ENCODE assay signal across 8 mouse cellular contexts in the genomic region with DNA sequence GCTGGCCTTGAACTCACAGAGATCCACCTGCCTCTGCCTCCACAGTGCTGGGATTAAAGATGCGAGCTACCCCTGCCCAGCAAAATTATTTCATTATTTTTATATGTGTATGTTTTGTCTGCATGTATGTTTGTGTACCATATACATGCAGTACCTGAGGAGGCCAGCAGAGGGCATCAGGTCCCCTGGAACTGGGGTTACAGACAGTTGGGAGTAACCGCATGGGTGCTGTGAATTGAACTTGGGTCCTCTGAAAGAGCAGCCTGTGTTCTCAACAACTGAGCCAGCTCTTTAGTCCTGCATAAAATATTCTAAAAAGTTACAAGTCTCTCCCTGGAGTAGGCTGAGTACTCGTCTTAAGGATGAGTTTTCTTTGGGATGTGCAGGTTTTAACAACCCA. TPM values are rescaled to one million over a fixed set of nuclear protein-coding genes. Genes with fewer than 3 reads are reported as not detected.
DNase-seq lines count a peak whose midpoint lies in the region; ATAC-seq and TF ChIP-seq lines count a peak whose summit lies in the region.
"Had no signal": no experiment of that assay in that cellular context is flagged by ENCODE, and none has a peak within 500 bp of the region (broad histone marks: within the 10 kb centered on the region; RNA-seq: fewer than 3 reads in every experiment).

No protein-coding gene starts in this region.

- no peaks in the 10 kb centered on the region for H3K9me3 ChIP-seq in kidney, postnatal 0 days (replicated peaks; ENCODE audit: low read length)
- no peaks in the 10 kb centered on the region; the same call in 1 of the 2 replicates for H3K9me3 ChIP-seq in kidney, embryonic 16.5 days (ENCODE audit: low read length)
- peaks cover 9% of the 10 kb centered on the region for H3K9me3 ChIP-seq in E14TG2a.4 (ENCODE audit: low read length)

- DNase-seq in kidney, postnatal 0 days (ENCODE audit: low spot score): no peak
- DNase-seq in spleen, adult 2 months (ENCODE audit: low read depth in 1 of 2, low spot score in 2 of 2): no peak
- DNase-seq in right cerebral cortex, postnatal 4 days: no peak
- no peak for DNase-seq in frontal cortex, adult 2 months (ENCODE audit: extremely low spot score in 1 of 2, low spot score in 1 of 2)
- DNase-seq: gastrocnemius, postnatal 14 days had no signal

- H3K27me3 ChIP-seq in kidney, postnatal 0 days (ENCODE audit: insufficient read depth, low read length): no peaks in the 10 kb centered on the region
- H3K27me3 ChIP-seq in kidney, embryonic 16.5 days (ENCODE audit: insufficient read depth, low read length): no peaks in the 10 kb centered on the region
- H3K27me3 ChIP-seq in E14TG2a.4 (ENCODE audit: insufficient read depth, low read length): no peaks in the 10 kb centered on the region
- H3K27me3 ChIP-seq in spleen, adult 2 months (ENCODE audit: control insufficient read depth, insufficient read depth, low read length): no peaks in the 10 kb centered on the region

- H3K4me2 ChIP-seq in kidney, postnatal 0 days (ENCODE audit: low read length): no peak overlapping the region
- no peak overlapping the region for H3K4me2 ChIP-seq in kidney, embryonic 16.5 days (replicated peaks; ENCODE audit: low read depth, low read length)

- no peaks in the 10 kb centered on the region for H3K36me3 ChIP-seq in kidney, postnatal 0 days (ENCODE audit: insufficient read depth, low read length)
- peaks cover 8% of the 10 kb centered on the region for H3K36me3 ChIP-seq in kidney, embryonic 16.5 days (ENCODE audit: insufficient read depth, low read length)
- peaks cover 5% of the 10 kb centered on the region; the same call in 1 of the 2 replicates for H3K36me3 ChIP-seq in E14TG2a.4 (ENCODE audit: insufficient read depth, low read length)
- peaks cover 2% of the 10 kb centered on the region; the same call in 1 of the 2 replicates for H3K36me3 ChIP-seq in spleen, adult 2 months (ENCODE audit: control insufficient read depth, insufficient read depth, low read length)

- ATAC-seq in kidney, postnatal 0 days (replicated peaks; ENCODE audit: low FRiP score, low read depth): no peak
- ATAC-seq in kidney, embryonic 16.5 days (ENCODE audit: low FRiP score, low TSS enrichment): no peak

- no peak overlapping the region for H3K27ac ChIP-seq in kidney, postnatal 0 days
- H3K27ac ChIP-seq in kidney, embryonic 16.5 days (ENCODE audit: low read length): no peak overlapping the region
- no peak overlapping the region for H3K27ac ChIP-seq in bone marrow, adult 2 months (ENCODE audit: control insufficient read depth, insufficient read depth, low read depth, low read length, poor library complexity)
- H3K27ac ChIP-seq in spleen, adult 2 months (ENCODE audit: insufficient read depth, low read length): no peak overlapping the region

- TF ChIP-seq CTCF in kidney, postnatal 0 days (IDR thresholded peaks at IDR 0.05; ENCODE audit: low read depth): peak; percentile 58
- TF ChIP-seq CTCF in E14TG2a.4 (conservative IDR thresholded peaks at IDR 0.05; ENCODE audit: low read length): peak; percentile 79
- peak; percentile 56 for TF ChIP-seq CTCF in bone marrow, adult 2 months (IDR thresholded peaks at IDR 0.05; ENCODE audit: control insufficient read depth, insufficient read depth, low read length)
- TF ChIP-seq CTCF in spleen, adult 2 months (IDR thresholded peaks at IDR 0.05; ENCODE audit: extremely low read depth, insufficient read depth, insufficient read length, insufficient replicate concordance): peak; percentile 31; the same call in 1 of the 2 replicates

- no peak for TF ChIP-seq POLR2A in bone marrow, adult 2 months (IDR thresholded peaks at IDR 0.05; ENCODE audit: borderline replicate concordance, control insufficient read depth, low read depth, low read length)
- no peak for TF ChIP-seq POLR2A in spleen, adult 2 months (IDR thresholded peaks at IDR 0.05; ENCODE audit: low read depth, low read length)

- H3K4me3 ChIP-seq in kidney, postnatal 0 days (replicated peaks; ENCODE audit: low read depth, low read length): no peak overlapping the region
- H3K4me3 ChIP-seq in kidney, embryonic 16.5 days (ENCODE audit: low read length): no peak overlapping the region
- no peak overlapping the region for H3K4me3 ChIP-seq in E14TG2a.4 (replicated peaks; ENCODE audit: low read length)
- no peak overlapping the region for H3K4me3 ChIP-seq in bone marrow, adult 2 months (replicated peaks; ENCODE audit: control insufficient read depth, low read depth, low read length)
- no peak overlapping the region for H3K4me3 ChIP-seq in spleen, adult 2 months (ENCODE audit: extremely low read depth, insufficient read depth, insufficient read length)

- 88% methylated on average over 3 of the region's 3 CpGs for WGBS in kidney, postnatal 0 days
- 88% methylated on average over 3 of the region's 3 CpGs for WGBS in kidney, embryonic 16.5 days
- 91% methylated on average over 3 of the region's 3 CpGs for WGBS in bone marrow, adult 2 months
- WGBS in spleen, adult 2 months: 94% methylated on average over 3 of the region's 3 CpGs

- no peak overlapping the region for H3K9ac ChIP-seq in kidney, postnatal 0 days (ENCODE audit: low read depth, low read length)
- no peak overlapping the region for H3K9ac ChIP-seq in kidney, embryonic 16.5 days (replicated peaks; ENCODE audit: low read length)

- H3K4me1 ChIP-seq in kidney, postnatal 0 days (replicated peaks; ENCODE audit: insufficient read depth, low read length): no peaks in the 10 kb centered on the region
- H3K4me1 ChIP-seq in kidney, embryonic 16.5 days (ENCODE audit: insufficient read depth, low read length): no peaks in the 10 kb centered on the region
- no peaks in the 10 kb centered on the region for H3K4me1 ChIP-seq in E14TG2a.4 (replicated peaks; ENCODE audit: low read depth, low read length)
- H3K4me1 ChIP-seq in bone marrow, adult 2 months (ENCODE audit: control insufficient read depth, insufficient read depth, low read length): no peaks in the 10 kb centered on the region
- H3K4me1 ChIP-seq in spleen, adult 2 months (ENCODE audit: control insufficient read depth, insufficient read depth, insufficient read length): no peaks in the 10 kb centered on the region

RNA-seq across cellular contexts. Expression of gene Zfp689, which starts 11.2 kb away (rescaled TPM):
- 4.8 and 5.0 TPM in 2 replicates for polyA plus RNA-seq in kidney, postnatal 0 days (2015; fragmentation: Nextera tagmentation; extraction: Ambion mirVana)
- polyA plus RNA-seq in kidney, embryonic 16.5 days (2015; fragmentation: Nextera tagmentation; extraction: Ambion mirVana): 8.4 TPM in 2 replicates
- polyA plus RNA-seq in bone marrow, adult 2 months (2011; ENCODE audit: insufficient read depth, insufficient read length, low replicate concordance, missing spikeins): 2.0 and 3.1 TPM in 2 replicates
- 4.1 and 6.2 TPM in 2 replicates for polyA plus RNA-seq in spleen, adult 2 months (2012; rRNA removed)
- 5.2 and 8.1 TPM in 2 replicates for polyA plus RNA-seq in frontal cortex, adult 2 months (2012; rRNA removed)

RNA-seq across cellular contexts. Expression of gene Zfp688, which starts 15.9 kb away (rescaled TPM):
- 29.7 and 31.9 TPM in 2 replicates for polyA plus RNA-seq in kidney, postnatal 0 days (2015; fragmentation: Nextera tagmentation; extraction: Ambion mirVana)
- polyA plus RNA-seq in kidney, embryonic 16.5 days (2015; fragmentation: Nextera tagmentation; extraction: Ambion mirVana): 28.1 and 32.0 TPM in 2 replicates
- polyA plus RNA-seq in bone marrow, adult 2 months (2011; ENCODE audit: insufficient read depth, insufficient read length, low replicate concordance, missing spikeins): 20.9 and 21.4 TPM in 2 replicates
- polyA plus RNA-seq in spleen, adult 2 months (2012; rRNA removed): 24.9 and 35.9 TPM in 2 replicates
- polyA plus RNA-seq in frontal cortex, adult 2 months (2012; rRNA removed): 17.9 and 18.6 TPM in 2 replicates

RNA-seq across cellular contexts. Expression of gene Prr14, which starts 21.7 kb away (rescaled TPM):
- 37.1 and 37.5 TPM in 2 replicates for polyA plus RNA-seq in kidney, postnatal 0 days (2015; fragmentation: Nextera tagmentation; extraction: Ambion mirVana)
- polyA plus RNA-seq in kidney, embryonic 16.5 days (2015; fragmentation: Nextera tagmentation; extraction: Ambion mirVana): 41.9 and 47.2 TPM in 2 replicates
- polyA plus RNA-seq in bone marrow, adult 2 months (2011; ENCODE audit: insufficient read depth, insufficient read length, low replicate concordance, missing spikeins): 70.4 and 119 TPM in 2 replicates
- polyA plus RNA-seq in spleen, adult 2 months (2012; rRNA removed): 76.5 and 84.4 TPM in 2 replicates
- polyA plus RNA-seq in frontal cortex, adult 2 months (2012; rRNA removed): 42.8 and 46.1 TPM in 2 replicates

RNA-seq across cellular contexts. Expression of gene Zfp764, which starts 31.1 kb away (rescaled TPM):
- 5.6 and 6.7 TPM in 2 replicates for polyA plus RNA-seq in kidney, postnatal 0 days (2015; fragmentation: Nextera tagmentation; extraction: Ambion mirVana)
- polyA plus RNA-seq in kidney, embryonic 16.5 days (2015; fragmentation: Nextera tagmentation; extraction: Ambion mirVana): 9.0 and 9.5 TPM in 2 replicates
- 2.1 and 2.5 TPM in 2 replicates for polyA plus RNA-seq in bone marrow, adult 2 months (2011; ENCODE audit: insufficient read depth, insufficient read length, low replicate concordance, missing spikeins)
- 6.1 TPM in 2 replicates for polyA plus RNA-seq in spleen, adult 2 months (2012; rRNA removed)
- 3.2 and 3.5 TPM in 2 replicates for polyA plus RNA-seq in frontal cortex, adult 2 months (2012; rRNA removed)

RNA-seq across cellular contexts. Expression of gene Fbrs, which starts 41.3 kb away (rescaled TPM):
- 8.7 and 8.8 TPM in 2 replicates for polyA plus RNA-seq in kidney, postnatal 0 days (2015; fragmentation: Nextera tagmentation; extraction: Ambion mirVana)
- 12.2 and 13.1 TPM in 2 replicates for polyA plus RNA-seq in kidney, embryonic 16.5 days (2015; fragmentation: Nextera tagmentation; extraction: Ambion mirVana)
- polyA plus RNA-seq in bone marrow, adult 2 months (2011; ENCODE audit: insufficient read depth, insufficient read length, low replicate concordance, missing spikeins): 44.9 and 98.7 TPM in 2 replicates
- 56.1 and 61.0 TPM in 2 replicates for polyA plus RNA-seq in spleen, adult 2 months (2012; rRNA removed)
- 31.6 and 33.4 TPM in 2 replicates for polyA plus RNA-seq in frontal cortex, adult 2 months (2012; rRNA removed)
